Mouse (Mus musculus) midbrain, embryonic 10.5 days (tissue): Measurements from ENCODE around the gene Spata21. TPM values are rescaled to one million over a fixed set of nuclear protein-coding genes. Genes with fewer than 3 reads are reported as not detected.
"Not testable (repeated sequence)": the region's sequence is repeated elsewhere in the genome, so short reads cannot be mapped to it uniquely, and the experiment has no call there.

Experiments used
- DNase-seq: peaks from one replicate; pipeline ENCODE4 v3.0.0-alpha.2; 2017; ENCODE audit warnings: low spot score
- H3K27ac ChIP-seq: fragments of 300-500 bp; sonication (generic); replicated peaks from 2 replicates; pipeline ENCODE4 v1.5.1; 2016; ENCODE audit warnings: mild to moderate bottlenecking
- H3K27me3 ChIP-seq: fragments of 300-500 bp; sonication (generic); 2 replicates; pipeline ENCODE4 v1.6.1; 2016; ENCODE audit warnings: low read depth, mild to moderate bottlenecking; ENCODE audit not compliant: poor library complexity, severe bottlenecking
- H3K36me3 ChIP-seq: fragments of 300-500 bp; sonication (generic); 2 replicates; pipeline ENCODE4 v1.6.1; 2016; ENCODE audit warnings: mild to moderate bottlenecking, moderate library complexity
- H3K4me1 ChIP-seq: fragments of 300-500 bp; sonication (generic); 2 replicates; pipeline ENCODE4 v1.6.1; 2016
- H3K4me3 ChIP-seq: fragments of 300-500 bp; sonication (generic); 2 replicates; pipeline ENCODE4 v1.5.1; 2016; ENCODE audit warnings: mild to moderate bottlenecking, moderate library complexity
- H3K9me3 ChIP-seq: fragments of 300-500 bp; sonication (generic); replicated peaks from 2 replicates; pipeline ENCODE4 v1.6.1; 2016; ENCODE audit warnings: mild to moderate bottlenecking
- WGBS: fragments of 180-500 bp; shearing (Covaris S2); methylation state at CpG from one replicate; pipeline ENCODE4 v1.1.7; 2016; 5-methylcytosine and 5-hydroxymethylcytosine counted together
- polyA plus RNA-seq: library from polyadenylated mRNA; unstranded; fragments of >200 nt; fragmentation: Nextera tagmentation; extraction: Ambion mirVana; gene quantifications from 2 replicates; pipeline ENCODE4 v1.2.1, GENCODE M21; 2016

Gene Spata21
- polyA plus RNA-seq, 1 experiment from 2014 or later: 0.20 TPM

DNA sequence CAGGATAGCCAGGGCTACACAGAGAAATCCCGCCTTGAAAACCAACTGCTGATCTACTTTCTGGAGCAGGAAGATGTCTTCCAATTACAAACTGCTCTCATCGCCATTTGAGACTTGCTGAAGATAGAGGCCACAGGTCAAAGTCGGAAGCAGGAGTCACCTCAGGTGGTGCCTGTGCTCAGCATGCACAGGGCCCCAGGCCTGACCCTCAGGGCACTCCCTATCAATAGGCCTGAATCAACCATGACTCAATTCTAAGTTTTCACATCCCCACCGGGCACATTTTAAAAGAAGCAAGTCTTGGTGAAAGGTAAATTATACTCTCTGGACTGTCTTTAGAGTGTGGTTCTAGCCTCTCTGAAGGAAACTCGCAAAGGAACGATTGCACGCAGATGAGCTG is 48.0 kb downstream of the Spata21 start:
- Histone ChIP-seq H3K27me3 (no peaks in the 10 kb centered on the region), H3K27ac (peak overlapping the region; percentile 68), H3K4me3 (peak overlapping the region; percentile 29), H3K4me1 (peaks cover 73% of the 10 kb centered on the region), H3K36me3 (peaks cover 19% of the 10 kb centered on the region), H3K9me3 (no peaks in the 10 kb centered on the region)
- WGBS: 77% methylated on average over 7 of the region's 7 CpGs
- DNase-seq: no peak

- H3K27me3 ChIP-seq, H3K9me3 ChIP-seq, H3K27ac ChIP-seq, DNase-seq: not testable (repeated sequence)
- peaks cover 57% of the 10 kb centered on the region for H3K4me1 ChIP-seq
- peak overlapping the region; percentile 92 for H3K4me3 ChIP-seq
- peaks cover 16% of the 10 kb centered on the region for H3K36me3 ChIP-seq
- 89% methylated on average over 3 of the region's 3 CpGs for WGBS
Observed at GRCm38 (mm10) chr4:141137740-141138139, 49.6 kb downstream of the Spata21 start.

- H3K36me3 ChIP-seq: peaks cover 16% of the 10 kb centered on the region
- WGBS: 6% methylated on average over 29 of the region's 29 CpGs
- H3K4me1 ChIP-seq: peaks cover 49% of the 10 kb centered on the region
- H3K9me3 ChIP-seq: no peaks in the 10 kb centered on the region
- no peaks in the 10 kb centered on the region for H3K27me3 ChIP-seq
- peak overlapping the region; percentile 92 for H3K4me3 ChIP-seq
- peak overlapping the region; percentile 97 for H3K27ac ChIP-seq
- DNase-seq: no peak
Observed at GRCm38 (mm10) chr4:141138425-141139115, 50.4 kb downstream of the Spata21 start.

DNA sequence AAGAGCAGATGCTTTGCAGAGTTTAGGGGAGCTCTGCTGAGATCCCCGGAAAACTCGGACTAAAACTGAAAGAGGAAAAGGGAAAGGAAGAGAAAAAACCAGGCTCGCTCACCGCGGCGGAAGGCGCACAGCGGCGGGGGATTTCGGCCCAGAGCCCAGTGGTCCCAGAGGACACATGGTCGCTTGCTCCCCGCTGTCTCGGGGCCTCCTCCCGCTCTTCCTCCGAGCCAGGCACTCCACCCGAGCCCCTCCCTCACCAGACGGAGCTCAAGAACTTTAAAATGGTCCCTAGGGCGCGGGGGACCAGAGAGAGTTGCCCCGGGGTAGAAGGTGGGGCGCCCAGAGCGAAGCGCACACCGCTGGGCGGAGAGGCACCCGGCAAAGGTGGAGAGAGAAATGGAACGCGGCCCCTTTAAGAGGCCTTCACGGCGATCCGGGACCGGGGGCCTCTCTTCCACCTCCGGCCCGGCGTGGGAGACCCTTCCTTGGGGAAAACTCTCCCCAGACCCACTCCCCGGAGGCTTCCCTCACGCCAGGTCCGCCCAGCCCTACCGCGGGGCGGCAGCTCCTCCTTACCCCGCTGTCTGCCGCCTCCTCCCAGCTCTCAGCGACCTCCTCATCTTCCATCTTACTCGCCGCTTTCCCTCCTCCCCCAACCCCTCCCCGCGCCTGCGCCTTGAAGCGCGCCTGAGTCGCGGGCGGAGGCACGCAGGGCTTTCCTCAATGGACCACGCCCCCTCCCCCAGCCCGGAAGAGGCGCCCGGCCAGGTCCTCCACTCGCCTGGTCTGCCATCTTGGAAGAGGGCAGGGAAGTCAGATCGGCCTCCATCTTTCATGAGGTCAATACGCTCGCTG is 51.2 kb downstream of the Spata21 start, which contains the start of gene Szrd1:
Gene Szrd1, minus strand, starts transcription at position 660 of the 855 bp plus-strand sequence.
- peak; percentile 99 for DNase-seq
- Histone ChIP-seq H3K27me3 (0 out of 2 replicates have a peak, but pooled peaks cover 5% of the 10 kb centered on the region), H3K27ac (peak within 1 kb of the TSS; percentile 97), H3K4me3 (peak within 1 kb of the TSS; percentile 92), H3K36me3 (peaks cover 16% of the 10 kb centered on the region), H3K4me1 (peaks cover 43% of the 10 kb centered on the region), H3K9me3 (no peaks in the 10 kb centered on the region)
- WGBS: under 1% methylated on average over 63 of the region's 63 CpGs

DNA sequence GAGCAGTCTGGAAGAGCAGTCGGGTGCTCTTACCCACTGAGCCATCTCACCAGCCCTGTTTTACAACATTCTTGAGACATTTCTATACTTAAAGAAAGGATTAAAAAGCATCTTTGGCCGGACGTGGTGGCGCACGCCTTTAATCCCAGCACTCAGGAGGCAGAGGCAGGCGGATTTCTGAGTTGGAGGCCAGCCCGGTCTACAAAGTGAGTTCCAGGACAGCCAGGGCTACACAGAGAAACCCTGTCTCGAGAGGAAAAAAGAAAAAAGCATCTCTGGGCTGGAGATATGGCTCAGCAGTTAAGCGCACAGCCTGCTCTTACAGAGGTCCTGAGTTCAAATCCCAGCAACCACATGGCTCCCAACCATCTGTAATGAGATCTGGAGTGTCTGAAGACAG is 52.2 kb downstream of the Spata21 start:
- WGBS: 90% methylated on average over 9 of the region's 9 CpGs
- H3K27ac ChIP-seq, H3K4me3 ChIP-seq, DNase-seq, H3K9me3 ChIP-seq, H3K27me3 ChIP-seq: not testable (repeated sequence)
- Histone ChIP-seq H3K4me1 (peaks cover 33% of the 10 kb centered on the region), H3K36me3 (peaks cover 12% of the 10 kb centered on the region)

- WGBS: 94% methylated on average over 6 of the region's 6 CpGs
- DNase-seq: no peak
Observed at GRCm38 (mm10) chr4:141140967-141141366, 52.8 kb downstream of the Spata21 start.

GRCm38 (mm10) chr4:141142285-141142811 is 54.2 kb downstream of the Spata21 start:
- DNase-seq: peak; percentile 70
- peaks cover 18% of the 10 kb centered on the region for H3K4me1 ChIP-seq
- H3K27me3 ChIP-seq: 0 out of 2 replicates have a peak, but pooled peaks cover 5% of the 10 kb centered on the region
- no peak overlapping the region for H3K27ac ChIP-seq
- H3K36me3 ChIP-seq: no peaks in the 10 kb centered on the region
- H3K9me3 ChIP-seq: no peaks in the 10 kb centered on the region
- H3K4me3 ChIP-seq: no peak overlapping the region
- WGBS: 29% methylated on average over 9 of the region's 9 CpGs

More at GRCm38 (mm10) chr4:141140967-141141366, 52.8 kb downstream of the Spata21 start:
- peaks cover 9% of the 10 kb centered on the region for H3K36me3 ChIP-seq
- H3K27ac ChIP-seq: no peak overlapping the region
- 0 out of 2 replicates have a peak, but pooled peaks cover 5% of the 10 kb centered on the region for H3K27me3 ChIP-seq
- H3K4me3 ChIP-seq: no peak overlapping the region
- H3K4me1 ChIP-seq: peaks cover 27% of the 10 kb centered on the region
- no peaks in the 10 kb centered on the region for H3K9me3 ChIP-seq

GRCm38 (mm10) chr4:141145124-141145523 is 57.0 kb downstream of the Spata21 start:
- H3K4me1 ChIP-seq: peaks cover 25% of the 10 kb centered on the region
- not testable (repeated sequence) for H3K4me3 ChIP-seq, H3K27ac ChIP-seq, H3K36me3 ChIP-seq, H3K27me3 ChIP-seq, H3K9me3 ChIP-seq, DNase-seq
- 94% methylated on average over 12 of the region's 16 CpGs for WGBS

GRCm38 (mm10) chr4:141146491-141147033 is 58.4 kb downstream of the Spata21 start:
- 94% methylated on average over 6 of the region's 6 CpGs for WGBS
- 0 out of 2 replicates have a peak, but pooled peaks cover 5% of the 10 kb centered on the region for H3K27me3 ChIP-seq
- DNase-seq: no peak
- H3K4me1 ChIP-seq: peaks cover 26% of the 10 kb centered on the region
- no peaks in the 10 kb centered on the region for H3K9me3 ChIP-seq
- H3K36me3 ChIP-seq: 0 out of 2 replicates have a peak, but pooled peaks cover 3% of the 10 kb centered on the region
- H3K4me3 ChIP-seq: no peak overlapping the region
- H3K27ac ChIP-seq: no peak overlapping the region

- WGBS: 9% methylated on average over 58 of the region's 58 CpGs
- peaks cover 26% of the 10 kb centered on the region for H3K4me1 ChIP-seq
- DNase-seq: peak; percentile 95
- peak within 1 kb of the TSS; percentile 98 for H3K4me3 ChIP-seq
- H3K27me3 ChIP-seq: 0 out of 2 replicates have a peak, but pooled peaks cover 5% of the 10 kb centered on the region
- H3K36me3 ChIP-seq: 0 out of 2 replicates have a peak, but pooled peaks cover 4% of the 10 kb centered on the region
- H3K9me3 ChIP-seq: no peaks in the 10 kb centered on the region
- H3K27ac ChIP-seq: peak within 1 kb of the TSS; percentile 94
Observed at GRCm38 (mm10) chr4:141147112-141148008, 59.2 kb downstream of the Spata21 start, which contains the start of gene Fbxo42. TSS of gene Fbxo42 (plus strand) at chr4:141147913.

DNA sequence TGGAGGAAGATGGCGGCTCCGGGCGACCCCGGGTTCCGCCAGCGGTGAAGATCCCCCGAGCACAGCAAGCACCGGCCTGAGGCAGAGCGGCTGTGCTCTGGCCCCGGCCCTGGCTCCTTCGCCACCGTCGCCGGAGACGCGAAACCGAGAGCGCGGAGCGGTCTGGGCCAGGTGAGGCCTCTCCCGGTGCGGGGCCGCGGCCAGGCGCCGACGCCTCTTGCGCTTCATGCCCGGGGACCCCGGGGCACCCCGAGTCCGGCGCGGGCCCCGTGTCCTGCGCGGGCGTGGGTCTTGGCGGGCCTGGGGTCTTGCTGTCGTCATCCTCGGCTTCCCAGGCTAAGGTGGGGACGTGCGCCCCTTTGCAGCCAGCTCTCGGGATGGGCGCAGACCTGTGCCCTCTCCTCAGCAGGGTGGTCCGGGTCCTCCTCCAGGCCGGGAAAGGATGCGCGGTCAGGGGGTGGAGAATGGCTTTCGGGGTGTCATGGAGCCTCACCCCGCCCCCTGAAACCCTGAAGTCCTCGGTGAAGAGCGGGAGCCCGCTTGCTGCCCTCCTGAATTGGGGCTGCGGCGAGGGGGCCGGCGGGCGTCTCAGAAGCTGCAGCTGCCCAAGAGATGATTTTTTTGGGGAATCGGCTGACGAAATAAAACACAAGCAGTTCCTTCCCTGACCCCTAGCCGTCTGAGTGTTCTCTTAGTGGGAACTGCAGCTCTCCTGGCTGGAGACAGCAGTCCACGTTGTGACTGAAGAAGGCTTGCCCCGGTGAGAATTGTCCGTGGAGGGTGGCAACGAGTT is 60.1 kb downstream of the Spata21 start:
- Histone ChIP-seq H3K27me3 (0 out of 2 replicates have a peak, but pooled peaks cover 5% of the 10 kb centered on the region), H3K9me3 (no peaks in the 10 kb centered on the region), H3K4me1 (peaks cover 26% of the 10 kb centered on the region), H3K36me3 (0 out of 2 replicates have a peak, but pooled peaks cover 9% of the 10 kb centered on the region), H3K4me3 (peak overlapping the region; percentile 98), H3K27ac (peak overlapping the region; percentile 94)
- under 1% methylated on average over 66 of the region's 66 CpGs for WGBS
- no peak for DNase-seq
